Mouse (Mus musculus) left cerebral cortex, adult 11 months (tissue): Measurements from ENCODE around the gene Actl7b.
A peak's percentile ranks its signal among the peaks of the same experiment; 100 is the strongest.

ENCODE experiments used
- DNase-seq: peaks from one replicate; pipeline ENCODE4 v3.0.0; 2022; ENCODE audit warnings: low spot score

Actl7b gene

GRCm38 (mm10) chr4:56713155-56713554 is 28.1 kb downstream of the Actl7b start:
- DNase-seq, result peak; percentile 51

- DNase-seq, result no peak
Measured at GRCm38 (mm10) chr4:56702234-56702633, 39.0 kb downstream of the Actl7b start.

GRCm38 (mm10) chr4:56698671-56699070 is 42.6 kb downstream of the Actl7b start:
- DNase-seq, result no peak

- DNase-seq, result no peak
Measured at GRCm38 (mm10) chr4:56696401-56696800, 44.8 kb downstream of the Actl7b start.
